Mouse (Mus musculus) ES-CJ7 (cell line): ENCODE results near the gene Apln.
A peak's percentile ranks its signal among the peaks of the same experiment; 100 is the strongest.

Experiments
- DNase-seq: peaks from one replicate; pipeline ENCODE4 v3.0.0; 2011; ENCODE audit warnings: low read depth, low spot score

Apln gene

DNA sequence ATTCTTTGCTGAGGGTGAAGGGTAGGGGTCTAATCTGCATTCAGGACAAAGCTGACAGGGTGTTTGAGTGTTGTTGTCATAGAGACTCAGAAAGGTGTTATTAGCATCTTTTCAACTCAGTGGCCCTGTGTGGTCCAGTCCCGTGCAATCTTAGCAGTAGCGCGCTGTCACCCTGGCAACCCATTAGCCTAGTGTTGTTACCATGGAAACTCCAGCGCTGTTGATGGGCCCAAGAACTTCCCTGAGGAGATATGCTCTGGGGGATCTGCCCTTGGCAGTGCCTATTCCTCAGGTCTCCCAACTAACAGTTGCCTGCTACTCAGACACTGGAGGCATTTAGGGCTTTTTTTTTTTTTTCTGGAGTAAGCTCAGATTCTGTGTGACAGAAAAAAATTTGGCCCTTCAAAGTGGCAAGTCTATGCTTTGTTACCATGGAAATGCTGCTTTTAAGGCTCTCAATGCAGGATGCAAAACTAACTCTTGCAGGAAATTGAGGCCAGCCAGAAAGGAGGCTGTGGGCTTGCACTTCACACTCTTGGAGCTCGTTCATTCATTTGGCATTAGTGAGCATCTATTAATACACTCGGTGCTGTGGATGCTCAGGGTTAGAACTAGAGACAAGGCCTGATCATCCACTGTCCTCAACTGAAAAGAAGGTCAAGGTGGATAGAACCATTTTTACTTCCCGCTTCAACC, 17.6 kb downstream of the Apln start:
- DNase-seq: peak; percentile 15

DNA sequence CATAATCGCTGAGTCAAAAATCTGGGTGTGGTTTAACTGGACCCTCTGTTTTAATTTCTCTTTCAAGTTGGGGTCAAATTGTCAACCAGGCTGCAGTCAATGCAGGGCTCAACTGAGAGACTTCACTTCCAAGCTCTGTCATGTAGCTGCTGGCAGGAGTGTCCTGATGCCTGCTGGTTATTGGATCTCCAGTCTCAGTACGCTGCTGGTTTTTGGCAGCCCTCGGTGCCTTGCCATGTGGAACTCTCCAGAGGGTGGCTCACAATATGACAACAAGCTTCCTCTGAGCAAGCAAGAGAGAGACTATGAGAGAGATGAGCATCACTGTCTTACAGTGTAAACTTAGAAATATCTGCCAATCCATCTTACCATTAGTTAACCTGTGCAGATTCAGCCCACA, 23.0 kb downstream of the Apln start:
- DNase-seq: no peak

DNA sequence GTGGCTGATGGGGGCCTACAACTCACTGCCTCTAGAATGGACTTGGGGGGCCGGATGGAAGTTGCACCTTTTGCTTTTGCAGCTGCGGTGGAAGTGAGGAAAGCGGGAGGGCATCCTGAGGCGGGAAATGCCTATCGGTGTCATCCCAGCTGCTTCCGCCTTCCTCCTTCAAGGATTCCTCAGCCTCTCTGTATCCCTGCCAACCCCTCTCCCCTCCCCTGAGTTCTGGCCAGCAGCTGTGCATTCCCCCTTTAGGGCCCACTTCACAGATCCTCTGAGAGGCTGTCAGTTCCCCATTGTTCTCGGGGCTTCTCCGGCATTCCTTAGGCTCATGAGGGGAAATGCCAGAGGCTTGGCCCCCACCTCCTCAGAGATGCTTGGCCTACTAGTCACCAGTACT, 28.6 kb downstream of the Apln start:
- DNase-seq: no peak

DNA sequence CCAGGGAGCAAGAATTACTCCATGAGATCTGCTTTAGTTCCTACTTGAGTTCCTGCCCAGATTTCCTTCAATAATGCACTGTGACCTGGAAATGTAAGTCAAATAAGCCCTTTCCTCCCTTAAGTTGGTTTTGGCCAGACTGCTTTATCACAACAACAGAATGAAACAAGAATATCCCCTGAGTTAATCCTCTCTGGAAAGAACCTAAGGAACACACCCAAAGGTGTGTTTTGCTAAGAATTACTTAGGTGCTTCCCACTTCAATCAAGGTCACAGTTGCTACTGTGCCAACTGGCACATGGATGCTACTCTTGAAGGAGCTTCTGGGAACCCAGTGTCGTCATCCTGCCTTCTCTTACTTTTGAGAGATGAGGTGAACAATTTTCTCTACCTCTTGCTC, 29.9 kb downstream of the Apln start:
- DNase-seq: no peak

DNA sequence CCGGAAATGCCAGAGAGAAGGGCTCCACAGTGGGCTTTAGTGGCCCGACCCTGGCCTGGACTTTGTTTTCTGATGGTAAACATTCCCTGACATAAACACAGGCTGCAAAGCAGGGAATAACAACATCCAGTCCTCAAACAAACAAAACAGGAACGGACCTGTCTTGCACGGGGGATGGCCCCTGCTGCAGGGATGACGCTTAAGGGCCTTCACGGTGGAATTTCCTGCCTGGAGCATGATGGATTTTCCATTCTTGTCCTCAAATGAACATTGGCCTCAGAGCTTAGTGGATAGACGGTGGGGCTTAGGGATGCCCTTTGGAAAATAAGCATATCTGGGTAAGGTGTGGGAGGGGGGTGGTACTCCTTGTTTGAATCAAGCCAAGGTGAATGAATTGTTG, 33.5 kb downstream of the Apln start:
- no peak for DNase-seq

DNA sequence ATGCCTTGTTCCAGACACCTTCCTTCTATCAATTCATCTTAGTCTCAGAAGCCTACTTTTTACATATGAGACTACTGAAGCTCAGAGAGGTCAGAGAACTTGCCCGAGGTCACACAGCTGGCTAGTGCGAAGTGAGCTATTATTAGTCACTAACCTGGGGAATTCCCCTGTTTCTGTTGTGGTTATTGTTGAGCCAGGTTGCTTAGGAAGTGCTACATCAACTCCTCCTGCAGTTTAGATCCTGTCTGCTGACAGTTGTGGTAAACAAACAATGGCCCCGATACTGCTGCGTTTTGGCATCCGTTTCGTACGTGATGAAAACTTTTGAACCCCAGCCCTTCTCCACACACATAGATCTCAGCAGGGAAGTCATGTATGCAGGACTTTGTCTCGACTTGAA, 36.2 kb downstream of the Apln start:
- no peak for DNase-seq

DNA sequence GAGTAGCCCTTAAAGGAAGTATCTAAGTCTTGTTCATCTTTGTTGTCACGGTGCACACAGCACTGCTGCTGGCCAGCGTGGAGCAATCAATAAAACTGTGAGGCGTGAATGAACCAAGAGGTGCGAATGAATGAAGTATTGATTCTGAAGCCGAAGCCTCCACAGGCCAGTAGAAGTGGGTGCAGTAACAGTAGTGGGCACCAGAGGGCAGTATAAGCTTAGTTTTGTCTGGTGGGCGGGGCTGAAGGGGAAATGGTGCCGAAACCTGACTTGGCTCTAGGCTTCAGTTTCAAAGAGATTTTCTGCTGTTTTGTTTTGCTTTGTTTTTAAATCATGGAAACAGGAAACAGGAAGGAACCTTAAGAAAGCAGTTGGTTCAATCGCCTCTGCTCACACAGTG, 42.0 kb downstream of the Apln start:
- DNase-seq: peak; percentile 35

DNA sequence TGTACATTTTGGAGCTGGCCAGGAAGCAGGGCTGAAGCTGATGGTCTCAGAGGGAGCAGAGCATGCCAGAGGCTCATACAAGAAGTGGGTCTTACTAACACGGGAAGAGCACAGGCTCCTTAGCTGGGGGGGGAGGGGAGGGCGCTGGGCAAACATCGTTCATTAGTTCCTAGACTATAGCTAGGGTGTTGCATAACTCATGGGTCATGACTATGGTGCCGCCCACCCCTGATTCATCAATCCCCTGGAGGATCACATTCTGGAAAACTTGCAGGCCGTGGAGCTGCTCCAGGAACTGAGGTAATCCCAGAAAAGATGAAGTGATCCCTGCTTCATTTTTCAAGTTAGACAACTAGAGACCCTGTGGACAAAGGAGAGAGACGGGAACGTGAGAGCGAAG, 46.6 kb downstream of the Apln start:
- no peak for DNase-seq

DNA sequence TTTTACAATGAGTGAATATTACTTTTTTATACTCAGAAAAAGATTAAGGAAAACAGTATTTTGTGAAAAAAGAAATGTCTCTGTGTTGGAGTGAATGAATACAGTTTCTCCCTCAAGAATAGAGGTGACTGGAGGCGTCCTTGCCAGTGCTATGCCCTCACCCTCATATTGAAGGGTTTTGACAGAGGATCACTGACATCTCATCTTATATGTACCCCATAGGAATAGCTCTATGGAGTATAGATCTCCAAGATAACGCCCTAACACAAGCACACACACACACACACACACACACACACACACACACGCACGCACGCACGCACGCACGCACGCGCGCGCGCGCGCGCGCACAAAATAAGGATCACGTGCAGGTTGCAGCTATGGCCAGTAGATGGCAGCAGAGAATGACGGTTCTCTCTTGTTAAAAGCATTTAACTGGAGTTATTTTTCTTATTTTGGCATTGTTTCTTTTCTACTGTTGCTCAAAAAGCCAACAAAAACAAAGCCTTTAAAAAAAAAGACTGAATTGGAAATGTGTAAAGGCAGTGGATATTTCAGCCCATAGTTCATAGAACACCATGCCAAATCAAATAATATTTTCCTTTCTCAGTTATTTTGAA, 49.5 kb downstream of the Apln start:
- peak; percentile 41 for DNase-seq

DNA sequence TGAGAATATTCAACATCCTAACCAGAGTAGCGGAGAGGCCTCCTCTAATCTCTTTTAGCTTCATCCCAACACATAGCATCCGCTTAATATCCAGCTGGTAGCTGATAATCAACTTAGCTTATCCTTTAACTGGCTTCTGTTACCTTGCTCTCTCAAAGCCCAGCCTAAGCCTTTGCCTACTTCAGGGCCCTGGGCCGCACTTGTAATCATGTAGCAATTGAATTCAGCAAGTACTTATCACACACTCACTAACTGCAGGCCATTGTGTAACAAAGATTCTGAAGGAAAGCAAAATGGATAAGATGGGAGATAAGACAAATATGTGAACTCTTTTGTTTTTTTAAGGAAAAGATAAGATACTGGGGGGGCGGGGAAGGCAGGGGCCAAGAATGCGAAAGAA, 57.6 kb downstream of the Apln start:
- DNase-seq: no peak

DNA sequence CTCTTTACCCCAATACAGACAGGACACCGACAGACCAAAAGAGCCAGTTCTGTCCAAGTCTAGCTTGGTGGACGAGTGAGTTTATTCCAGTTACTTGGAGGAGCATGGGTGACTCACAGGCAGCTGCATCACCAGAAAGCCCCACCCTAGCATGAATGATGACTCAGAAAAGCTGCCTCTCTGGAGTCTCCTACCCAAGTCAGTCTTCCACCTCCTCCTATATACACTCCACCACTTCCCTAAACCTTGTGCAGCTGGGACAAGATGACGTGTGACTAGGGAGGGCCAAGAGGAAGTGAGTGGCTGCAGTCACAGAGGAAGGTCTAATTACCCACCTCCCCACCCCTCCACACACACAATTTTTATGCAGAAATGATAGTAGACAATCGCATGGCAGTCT, 58.1 kb downstream of the Apln start:
- no peak for DNase-seq
